Mouse (Mus musculus) gastrocnemius, postnatal 4 days (tissue): ENCODE measurements at regions not wholly inside any gene's neighbourhood (a gene's known extent, or its start where the extent isn't known, plus 50 kb on each side); places are given as distances from the start of the nearest gene placed in this dataset.

ENCODE experiments used
- DNase-seq, 2 experiments: peaks; one replicate each; pipeline ENCODE4 v3.0.0; 2021 to 2022; ENCODE audit warnings: low spot score in 2 of 2, mixed read lengths in 2 of 2

GRCm38 (mm10) chr11:85966207-85966606, 80.0 kb downstream of the Tbx4 start:
- no peak for DNase-seq

- no peak for DNase-seq
These were observed 84.1 kb downstream of the Tbx4 start for GRCm38 (mm10) chr11:85970287-85970686.

GRCm38 (mm10) chr11:85972385-85972784, 86.2 kb downstream of the Tbx4 start:
- DNase-seq, result peak; percentile 50 to 63

- no peak for DNase-seq
These were observed 87.5 kb downstream of the Tbx4 start for GRCm38 (mm10) chr11:85973736-85974135.

GRCm38 (mm10) chr11:85976693-85977434, 90.6 kb downstream of the Tbx4 start:
- DNase-seq, result no peak

GRCm38 (mm10) chr11:85980388-85980787, 94.2 kb downstream of the Tbx4 start:
- DNase-seq, result peak in 1 of 2 experiments; percentile 30

- DNase-seq, result no peak
These were observed 95.3 kb downstream of the Tbx4 start for GRCm38 (mm10) chr11:85981561-85981960.

- DNase-seq, result no peak
These were observed 100.1 kb downstream of the Tbx4 start for GRCm38 (mm10) chr11:85986338-85986737.

GRCm38 (mm10) chr11:85987181-85987580, 101.0 kb downstream of the Tbx4 start:
- DNase-seq, result no peak

- DNase-seq, result no peak
These were observed 103.3 kb downstream of the Tbx4 start for GRCm38 (mm10) chr11:85989536-85989935.

GRCm38 (mm10) chr11:85989940-85990493, 103.8 kb downstream of the Tbx4 start:
- DNase-seq, result peak in 1 of 2 experiments; percentile 31

- peak; percentile 27 to 46 for DNase-seq
These were observed 109.3 kb downstream of the Tbx4 start for GRCm38 (mm10) chr11:85995318-85996095.

- no peak for DNase-seq
These were observed 110.5 kb downstream of the Tbx4 start for GRCm38 (mm10) chr11:85996686-85997085.

GRCm38 (mm10) chr11:86003341-86003740, 117.1 kb downstream of the Tbx4 start:
- no peak for DNase-seq

GRCm38 (mm10) chr11:86005284-86005683, 119.1 kb downstream of the Tbx4 start:
- no peak for DNase-seq

GRCm38 (mm10) chr11:86005899-86006445, 119.8 kb downstream of the Tbx4 start:
- no peak for DNase-seq

GRCm38 (mm10) chr11:86006859-86007258, 120.6 kb downstream of the Tbx4 start:
- DNase-seq, result no peak
